Mouse (Mus musculus) kidney, embryonic 14.5 days (tissue): Measurements from ENCODE around the gene Rhoa. TPM values are rescaled to one million over a fixed set of nuclear protein-coding genes. Genes with fewer than 3 reads are reported as not detected.
"Not testable (repeated sequence)": the region's sequence is repeated elsewhere in the genome, so short reads cannot be mapped to it uniquely, and the experiment has no call there.

Source experiments
- ATAC-seq: fragments of 200-750 bp; cut with Nextera tagmentation; 2 replicates; pipeline ENCODE4 v1.8.0; 2017; ENCODE audit warnings: moderate number of reproducible peaks, mild to moderate bottlenecking, moderate TSS enrichment, moderate library complexity; ENCODE audit not compliant: low FRiP score, low TSS enrichment
- H3K27ac ChIP-seq: fragments of 300-500 bp; sonication (generic); 2 replicates; pipeline ENCODE4 v1.5.1; 2014; ENCODE audit warnings: low read depth, mild to moderate bottlenecking, low read length, moderate library complexity, mixed read lengths
- H3K27me3 ChIP-seq: fragments of 300-500 bp; sonication (generic); 2 replicates; pipeline ENCODE4 v1.6.1; 2014; ENCODE audit warnings: mild to moderate bottlenecking, low read length; ENCODE audit not compliant: control insufficient read depth, insufficient read depth
- H3K36me3 ChIP-seq: fragments of 300-500 bp; sonication (generic); 2 replicates; pipeline ENCODE4 v1.6.1; 2014; ENCODE audit warnings: low read length, mixed read lengths; ENCODE audit not compliant: control insufficient read depth, insufficient read depth
- H3K4me1 ChIP-seq: fragments of 300-500 bp; sonication (generic); 2 replicates; pipeline ENCODE4 v1.6.1; 2014; ENCODE audit warnings: low read length, mixed read lengths; ENCODE audit not compliant: control insufficient read depth, insufficient read depth
- H3K4me2 ChIP-seq: fragments of 300-500 bp; sonication (generic); replicated peaks from 2 replicates; pipeline ENCODE4 v1.6.1; 2014; ENCODE audit warnings: low read depth, mild to moderate bottlenecking, low read length
- H3K4me3 ChIP-seq: fragments of 300-500 bp; sonication (generic); 2 replicates; pipeline ENCODE4 v1.5.1; 2014; ENCODE audit warnings: mild to moderate bottlenecking, low read length
- H3K9ac ChIP-seq: fragments of 300-500 bp; sonication (generic); 2 replicates; pipeline ENCODE4 v1.6.1; 2014; ENCODE audit warnings: low read depth, mild to moderate bottlenecking, low read length, moderate library complexity
- H3K9me3 ChIP-seq: fragments of 300-500 bp; sonication (generic); 2 replicates; pipeline ENCODE4 v1.6.1; 2016; ENCODE audit warnings: low read length; ENCODE audit not compliant: control insufficient read depth
- WGBS: fragments of 180-500 bp; shearing (Covaris S2); extraction: QIAGEN DNeasy Blood & Tissue Kit; methylation state at CpG from one replicate; pipeline ENCODE4 v1.1.7; 2014; 5-methylcytosine and 5-hydroxymethylcytosine counted together
- polyA plus RNA-seq: library from polyadenylated mRNA; unstranded; fragments of >200 nt; fragmentation: Nextera tagmentation; extraction: Ambion mirVana; gene quantifications from 2 replicates; pipeline ENCODE4 v1.2.1, GENCODE M21; 2014

Gene Rhoa
- polyA plus RNA-seq, 1 experiment from 2014 or later = 317 TPM

DNA sequence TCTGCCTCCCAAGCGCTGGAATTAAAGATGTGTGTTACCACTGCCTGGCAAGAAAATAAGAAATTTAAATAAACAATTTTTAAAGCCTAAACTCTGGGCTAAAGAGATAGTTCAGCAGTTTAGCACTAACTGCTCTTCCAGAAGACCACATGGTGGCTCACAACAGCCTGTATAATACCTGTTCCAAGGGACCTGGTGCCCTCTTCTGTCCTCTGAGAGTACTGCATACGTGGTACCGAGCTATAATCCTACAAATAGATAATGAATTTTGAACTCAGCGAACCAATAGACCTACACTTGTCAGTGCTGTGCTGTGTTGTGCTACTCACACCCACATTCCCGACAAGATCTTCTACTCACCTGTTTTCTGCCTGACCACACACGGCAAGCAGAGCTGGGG lies 21.5 kb upstream of the Rhoa start:
- ATAC-seq = peak; percentile 76
- H3K27me3 ChIP-seq = no peaks in the 10 kb centered on the region
- no peaks in the 10 kb centered on the region for H3K4me1 ChIP-seq
- H3K27ac ChIP-seq = no peak overlapping the region
- H3K9me3 ChIP-seq = no peaks in the 10 kb centered on the region
- WGBS = 11% methylated on average over 6 of the region's 6 CpGs
- H3K4me2 ChIP-seq = no peak overlapping the region
- H3K4me3 ChIP-seq = no peak overlapping the region
- no peaks in the 10 kb centered on the region for H3K36me3 ChIP-seq
- H3K9ac ChIP-seq = no peak overlapping the region

DNA sequence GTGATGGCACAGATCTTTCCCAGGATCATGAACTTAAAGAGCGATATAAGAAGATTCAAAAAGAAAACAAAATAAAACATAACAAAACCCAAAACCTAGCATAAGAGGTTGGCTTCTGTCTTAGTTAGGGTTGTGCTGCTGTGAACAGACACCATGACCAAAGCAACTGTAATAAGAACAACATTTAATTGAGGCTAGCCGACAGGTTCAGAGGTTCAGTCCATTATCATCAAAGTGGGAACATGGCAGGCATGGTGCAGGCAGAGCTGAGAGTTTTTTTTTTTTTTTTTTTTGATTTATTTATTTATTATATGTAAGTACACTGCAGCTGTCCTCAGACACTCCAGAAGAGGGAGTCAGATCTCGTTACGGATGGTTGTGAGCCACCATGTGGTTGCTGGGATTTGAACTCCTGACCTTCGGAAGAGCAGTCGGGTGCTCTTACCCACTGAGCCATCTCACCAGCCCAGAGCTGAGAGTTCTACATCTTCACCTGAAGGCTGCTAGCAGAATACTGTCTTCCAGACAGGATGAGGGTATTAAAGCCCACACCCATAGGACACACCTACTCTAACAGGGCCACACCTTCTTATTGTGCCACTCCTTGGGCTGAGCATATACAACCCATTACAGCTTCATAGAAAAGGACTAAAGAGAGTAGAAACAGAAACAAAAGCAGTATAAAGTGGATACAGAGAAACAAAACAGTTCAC lies 18.2 kb upstream of the Rhoa start:
- H3K36me3 ChIP-seq, H3K27me3 ChIP-seq, H3K4me1 ChIP-seq, H3K9ac ChIP-seq, H3K9me3 ChIP-seq, H3K27ac ChIP-seq, H3K4me3 ChIP-seq, H3K4me2 ChIP-seq, ATAC-seq: not testable (repeated sequence)
- 93% methylated on average over 4 of the region's 6 CpGs for WGBS

GRCm38 (mm10) chr9:108289347-108289746 lies 16.6 kb upstream of the Rhoa start:
- H3K27me3 ChIP-seq = no peaks in the 10 kb centered on the region
- H3K9ac ChIP-seq = peak overlapping the region; percentile 59; the same call in 1 of the 2 replicates
- 67% methylated on average over 2 of the region's 2 CpGs for WGBS
- no peak overlapping the region for H3K27ac ChIP-seq
- H3K4me3 ChIP-seq = peak overlapping the region; percentile 59; the same call in 1 of the 2 replicates
- ATAC-seq = no peak
- H3K36me3 ChIP-seq = no peaks in the 10 kb centered on the region; the same call in 1 of the 2 replicates
- H3K4me2 ChIP-seq = peak overlapping the region; percentile 47
- no peaks in the 10 kb centered on the region for H3K9me3 ChIP-seq
- H3K4me1 ChIP-seq = peaks cover 4% of the 10 kb centered on the region

GRCm38 (mm10) chr9:108290016-108290750 lies 15.7 kb upstream of the Rhoa start, which contains the start of gene Nicn1:
TSS of gene Nicn1 (plus strand) at chr9:108290429.
- H3K27me3 ChIP-seq = no peaks in the 10 kb centered on the region
- WGBS = under 1% methylated on average over 32 of the region's 32 CpGs
- peaks cover 4% of the 10 kb centered on the region for H3K4me1 ChIP-seq
- no peaks in the 10 kb centered on the region for H3K9me3 ChIP-seq
- peak within 1 kb of the TSS; percentile 73 for H3K27ac ChIP-seq
- peak within 1 kb of the TSS; percentile 59 for H3K9ac ChIP-seq
- peak; percentile 98 for ATAC-seq
- peak within 1 kb of the TSS; percentile 56 for H3K4me2 ChIP-seq
- no peaks in the 10 kb centered on the region; the same call in 1 of the 2 replicates for H3K36me3 ChIP-seq
- peak within 1 kb of the TSS; percentile 59 for H3K4me3 ChIP-seq

GRCm38 (mm10) chr9:108290773-108291172 lies 15.2 kb upstream of the Rhoa start:
- Histone ChIP-seq H3K9ac (peak overlapping the region; percentile 56), H3K36me3 (no peaks in the 10 kb centered on the region; the same call in 1 of the 2 replicates), H3K9me3 (no peaks in the 10 kb centered on the region), H3K4me1 (peaks cover 4% of the 10 kb centered on the region), H3K27ac (no peak overlapping the region), H3K4me3 (peak overlapping the region; percentile 59), H3K27me3 (no peaks in the 10 kb centered on the region), H3K4me2 (peak overlapping the region; percentile 56)
- 0 out of 2 replicates have a peak, but pooled peaks have one; percentile 4 for ATAC-seq
- 57% methylated on average over 6 of the region's 6 CpGs for WGBS

GRCm38 (mm10) chr9:108296453-108297355 lies 9.2 kb upstream of the Rhoa start, which contains the start of gene Amt:
TSS of gene Amt (plus strand) at chr9:108296853.
- H3K36me3 ChIP-seq = peaks cover 13% of the 10 kb centered on the region; the same call in 1 of the 2 replicates
- H3K4me2 ChIP-seq = peak within 1 kb of the TSS; percentile 51
- H3K27me3 ChIP-seq = no peaks in the 10 kb centered on the region
- 19% methylated on average over 18 of the region's 18 CpGs for WGBS
- H3K4me1 ChIP-seq = no peaks in the 10 kb centered on the region; the same call in 1 of the 2 replicates
- peak within 1 kb of the TSS; percentile 39 for H3K27ac ChIP-seq
- peak within 1 kb of the TSS; percentile 44 for H3K9ac ChIP-seq
- no peaks in the 10 kb centered on the region for H3K9me3 ChIP-seq
- H3K4me3 ChIP-seq = peak within 1 kb of the TSS; percentile 39
- ATAC-seq = peak; percentile 84

- H3K4me1 ChIP-seq = peaks cover 6% of the 10 kb centered on the region; the same call in 1 of the 2 replicates
- 71% methylated on average over 3 of the region's 3 CpGs for WGBS
- H3K9ac ChIP-seq = no peak overlapping the region
- no peak overlapping the region for H3K4me3 ChIP-seq
- H3K36me3 ChIP-seq = peaks cover 33% of the 10 kb centered on the region
- H3K9me3 ChIP-seq = no peaks in the 10 kb centered on the region
- no peaks in the 10 kb centered on the region for H3K27me3 ChIP-seq
- no peak overlapping the region for H3K27ac ChIP-seq
- no peak for ATAC-seq
- H3K4me2 ChIP-seq = no peak overlapping the region
These were observed 4.1 kb upstream of the Rhoa start for GRCm38 (mm10) chr9:108301853-108302252.

DNA sequence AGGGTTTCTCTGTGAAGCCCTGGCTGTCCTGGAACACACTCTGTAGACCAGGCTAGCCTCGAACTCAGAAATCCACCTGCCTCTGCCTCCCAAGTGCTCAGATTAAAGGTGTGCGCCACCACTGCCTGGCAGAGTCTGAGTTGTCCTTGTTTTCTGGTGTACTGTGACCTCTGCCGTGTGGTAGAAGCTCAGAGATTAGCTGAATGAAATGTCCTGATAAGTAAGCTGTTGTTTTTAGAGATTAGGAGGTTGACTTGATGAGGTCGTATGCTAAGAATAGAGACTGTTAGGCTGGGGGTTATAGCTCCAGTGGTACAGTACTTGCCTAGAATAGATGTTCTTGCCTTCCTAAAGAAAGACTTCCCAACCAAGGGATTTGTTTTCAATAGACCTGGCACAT lies 1.2 kb upstream of the Rhoa start:
- H3K4me3 ChIP-seq = peak overlapping the region; percentile 76; the same call in 1 of the 2 replicates
- H3K27me3 ChIP-seq = no peaks in the 10 kb centered on the region
- peak overlapping the region; percentile 77; the same call in 1 of the 2 replicates for H3K9ac ChIP-seq
- WGBS = 83% methylated on average over 4 of the region's 4 CpGs
- peaks cover 19% of the 10 kb centered on the region for H3K4me1 ChIP-seq
- no peak overlapping the region for H3K27ac ChIP-seq
- no peak for ATAC-seq
- H3K4me2 ChIP-seq = peak overlapping the region; percentile 60
- no peaks in the 10 kb centered on the region for H3K9me3 ChIP-seq
- peaks cover 29% of the 10 kb centered on the region for H3K36me3 ChIP-seq
